Mouse (Mus musculus) ES-E14 (cell line): ENCODE measurements at regions not wholly inside any gene's neighbourhood (a gene's known extent, or its start where the extent isn't known, plus 50 kb on each side); places are given as distances from the start of the nearest gene placed in this dataset.

Source experiments
- DNase-seq: peaks from one replicate; pipeline ENCODE4 v3.0.0-alpha.2; 2013; ENCODE audit warnings: low read depth, low spot score
- H3K27ac ChIP-seq: 2 replicates; pipeline ENCODE4 v1.5.1; 2012; ENCODE audit warnings: low read depth, mild to moderate bottlenecking, low read length, moderate library complexity, mixed read lengths; ENCODE audit not compliant: poor library complexity, insufficient read depth, severe bottlenecking
- H3K36me3 ChIP-seq: 2 replicates; pipeline ENCODE4 v1.6.1; 2012; ENCODE audit warnings: mild to moderate bottlenecking, low read length, moderate library complexity, mixed read lengths; ENCODE audit not compliant: control insufficient read depth, poor library complexity, insufficient read depth, severe bottlenecking
- H3K4me1 ChIP-seq, 2 experiments: fragments of 150-350 bp in 1 of 2; sonication (generic) in 1 of 2; 2 replicates each; pipeline ENCODE4 v1.6.1; 2012; ENCODE audit warnings: low read length in 2 of 2, mild to moderate bottlenecking in 1 of 2, mixed read lengths in 1 of 2; ENCODE audit not compliant: control insufficient read depth in 2 of 2, insufficient read depth in 2 of 2, poor library complexity in 1 of 2
- H3K4me3 ChIP-seq, 2 experiments: fragments of 150-350 bp in 1 of 2; sonication (generic) in 1 of 2; 2 replicates each; pipeline ENCODE4 v1.5.1; 2012; ENCODE audit warnings: low read length in 2 of 2, low read depth in 1 of 2, mild to moderate bottlenecking in 1 of 2, mixed read lengths in 1 of 2; ENCODE audit not compliant: insufficient read depth in 1 of 2, poor library complexity in 1 of 2, severe bottlenecking in 1 of 2
- H3K9ac ChIP-seq: 2 replicates; pipeline ENCODE4 v1.6.1; 2012; ENCODE audit warnings: low read depth, mild to moderate bottlenecking, low read length, mixed read lengths; ENCODE audit not compliant: poor library complexity, insufficient read depth, severe bottlenecking
- H3K9me3 ChIP-seq: fragments of 150-350 bp; sonication (generic); 2 replicates; pipeline ENCODE4 v1.6.1; 2012; ENCODE audit warnings: low read depth, mild to moderate bottlenecking, low read length; ENCODE audit not compliant: control insufficient read depth, insufficient read depth
- CHD2 ChIP-seq: IDR thresholded peaks from 2 replicates; pipeline ENCODE4 v1.6.1; 2014; ENCODE audit warnings: mild to moderate bottlenecking, low read depth, low read length, inconsistent platforms
- HCFC1 ChIP-seq: IDR thresholded peaks from 2 replicates; pipeline ENCODE4 v1.6.1; 2012; ENCODE audit warnings: low read length, inconsistent platforms, borderline replicate concordance; ENCODE audit not compliant: insufficient read depth
- MAFK ChIP-seq: IDR thresholded peaks from 2 replicates; pipeline ENCODE4 v1.6.1; 2014; ENCODE audit warnings: mild to moderate bottlenecking, low read depth, low read length, inconsistent platforms; ENCODE audit not compliant: insufficient read depth
- ZC3H11A ChIP-seq: IDR thresholded peaks from 2 replicates; pipeline ENCODE4 v1.6.1; 2012; ENCODE audit warnings: low read depth, mild to moderate bottlenecking, inconsistent platforms, low read length, borderline replicate concordance
- ZNF384 ChIP-seq: IDR thresholded peaks from 2 replicates; pipeline ENCODE4 v1.6.1; 2012; ENCODE audit warnings: low read depth, low read length, inconsistent platforms
- in situ Hi-C, 2 experiments: fragments of 600-800 bp; cut with MboI; formaldehyde crosslinking; loops; one replicate each; pipeline ENCODE4 v1.15.1; 2025; ENCODE audit warnings: low sequenced_read_pairs in 2 of 2, inconsistent platforms in 1 of 2; ENCODE audit not compliant: unreplicated experiment in 2 of 2

DNA sequence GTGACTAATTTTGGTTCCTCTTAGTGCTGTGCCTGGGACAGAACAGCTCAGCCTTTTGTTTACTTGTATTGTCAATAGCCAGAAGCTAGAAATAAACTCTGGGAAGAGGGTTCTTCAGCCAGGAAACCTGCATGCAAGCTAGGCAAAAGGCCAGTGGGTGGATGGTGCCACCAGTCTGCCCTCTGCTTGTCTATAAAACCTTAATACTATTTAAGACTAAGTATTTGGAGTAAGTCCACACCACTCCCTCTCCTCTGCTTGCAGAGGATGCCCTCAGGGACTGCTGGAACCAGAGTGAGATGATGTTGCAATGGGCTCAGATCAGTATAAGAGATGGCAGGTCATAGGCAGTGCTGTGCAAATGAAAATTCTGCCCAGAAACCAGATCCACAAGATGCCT lies 53.5 kb upstream of the Nampt start:
- H3K27ac ChIP-seq: no peak overlapping the region
- H3K9ac ChIP-seq: no peak overlapping the region
- DNase-seq: no peak
- H3K4me3 ChIP-seq: no peak overlapping the region
- no peaks in the 10 kb centered on the region for H3K9me3 ChIP-seq
- in situ Hi-C loops: no loop called here
- TF ChIP-seq MAFK: no peak
- TF ChIP-seq HCFC1: no peak
- TF ChIP-seq ZC3H11A: no peak
- no peak for TF ChIP-seq CHD2
- TF ChIP-seq ZNF384: no peak
- no peaks in the 10 kb centered on the region for H3K4me1 ChIP-seq
- H3K36me3 ChIP-seq: no peaks in the 10 kb centered on the region

DNA sequence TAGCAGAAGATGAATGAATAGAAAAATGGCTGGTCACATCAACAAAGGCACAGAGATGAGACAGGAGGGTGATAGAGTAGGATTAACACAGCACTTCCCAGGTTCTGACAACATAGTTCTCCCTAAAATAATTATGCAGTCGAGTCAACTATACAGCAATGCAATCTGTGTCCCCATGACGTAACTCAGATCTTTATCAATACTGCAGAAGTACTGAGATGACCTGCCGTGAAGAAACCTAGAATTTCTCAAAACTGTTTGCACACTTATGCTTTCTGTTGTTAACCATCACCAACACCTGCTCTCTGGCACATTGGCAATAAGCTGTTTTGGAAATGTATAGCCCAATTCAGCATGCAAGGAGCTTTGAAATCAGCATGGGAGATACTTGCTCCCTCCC lies 52.8 kb upstream of the Nampt start:
- Histone ChIP-seq H3K9ac (no peak overlapping the region), H3K9me3 (no peaks in the 10 kb centered on the region), H3K36me3 (no peaks in the 10 kb centered on the region), H3K4me1 (no peaks in the 10 kb centered on the region), H3K27ac (no peak overlapping the region), H3K4me3 (no peak overlapping the region)
- TF ChIP-seq ZNF384: no peak
- no peak for TF ChIP-seq CHD2
- no peak for TF ChIP-seq HCFC1
- no peak for TF ChIP-seq ZC3H11A
- TF ChIP-seq MAFK: no peak
- in situ Hi-C loops: no loop called here
- no peak for DNase-seq

DNA sequence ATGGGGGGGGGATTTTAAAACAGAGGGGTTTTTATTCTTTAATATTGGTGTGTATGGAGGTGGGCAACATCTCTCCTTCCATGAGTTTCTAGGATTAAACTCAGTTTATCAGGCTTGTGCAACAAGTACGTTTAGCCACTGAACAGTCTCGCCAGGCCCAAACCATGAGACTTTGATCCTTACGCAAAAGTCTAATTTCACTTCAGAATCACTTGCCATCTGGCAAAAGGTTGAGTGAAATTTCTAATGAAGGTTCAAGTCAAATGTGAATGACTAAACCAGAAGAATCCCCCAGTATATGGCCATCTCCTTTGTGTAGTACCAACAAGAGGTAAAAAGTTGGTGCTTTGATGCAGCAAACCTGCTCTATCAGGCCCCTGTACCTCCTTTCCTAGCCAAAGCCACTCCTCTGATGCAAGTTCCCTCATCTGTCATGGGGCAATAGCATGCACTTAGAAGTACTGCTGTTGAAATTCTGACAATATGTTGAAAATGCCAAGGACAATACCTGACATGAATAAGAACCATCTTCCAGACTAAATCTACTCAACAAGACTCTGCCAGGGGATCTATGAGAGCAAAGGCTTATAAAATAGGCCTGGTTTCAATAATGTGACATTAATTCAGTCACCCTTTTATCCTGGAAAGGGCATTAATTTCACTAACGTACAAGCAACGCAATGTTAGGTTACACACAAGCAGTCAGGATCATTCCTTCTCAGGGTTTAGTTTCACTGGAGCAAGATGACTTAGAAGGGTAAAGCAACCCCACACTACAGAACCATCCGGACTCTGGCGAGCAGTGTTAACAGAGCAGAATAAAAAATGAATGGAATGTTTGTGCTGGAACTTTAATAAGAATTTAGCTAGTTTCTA lies 51.9 kb upstream of the Nampt start:
- no peaks in the 10 kb centered on the region for H3K9me3 ChIP-seq
- H3K4me3 ChIP-seq: no peak overlapping the region
- no peaks in the 10 kb centered on the region for H3K36me3 ChIP-seq
- no peaks in the 10 kb centered on the region for H3K4me1 ChIP-seq
- no peak overlapping the region for H3K27ac ChIP-seq
- no peak overlapping the region for H3K9ac ChIP-seq
- no peak for DNase-seq
- in situ Hi-C loops: no loop called here
- TF ChIP-seq CHD2: no peak
- TF ChIP-seq ZC3H11A: no peak
- no peak for TF ChIP-seq MAFK
- TF ChIP-seq HCFC1: no peak
- no peak for TF ChIP-seq ZNF384

DNA sequence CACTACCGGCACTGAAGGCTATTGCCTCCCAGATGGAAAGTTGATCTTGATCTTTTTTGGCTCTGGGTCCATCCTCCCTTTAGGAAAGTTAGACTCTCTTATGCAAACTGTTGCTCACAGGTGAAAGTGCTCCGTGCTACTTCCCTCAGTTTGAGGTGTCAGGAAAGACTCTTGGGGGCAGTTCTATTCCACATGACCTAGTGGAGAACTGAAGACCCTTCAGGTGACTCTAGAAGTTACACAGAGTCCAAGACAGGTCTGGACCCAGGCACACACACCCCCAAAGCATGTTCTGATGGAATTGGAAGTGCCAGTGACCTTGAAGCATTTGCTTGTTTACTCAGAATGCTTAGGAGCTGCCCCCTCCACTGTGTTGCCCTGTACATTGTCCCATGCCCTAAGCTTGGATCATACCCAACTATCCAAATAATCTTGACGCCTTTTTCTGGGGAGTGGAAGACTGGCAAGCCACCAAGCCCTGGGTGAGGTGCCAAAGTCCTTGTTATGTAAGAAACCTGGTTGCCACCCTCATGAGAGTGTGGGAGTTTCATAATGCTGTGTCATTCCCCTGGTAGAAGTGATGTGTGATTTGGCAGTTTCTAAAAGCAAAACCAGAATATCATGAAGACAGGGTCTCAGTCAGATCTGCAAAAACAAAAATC lies 51.1 kb upstream of the Nampt start:
- TF ChIP-seq CHD2 (no peak), HCFC1 (no peak), ZC3H11A (no peak), MAFK (no peak), ZNF384 (no peak)
- in situ Hi-C loops: no loop called here
- DNase-seq: no peak

More for the DNA sequence above, 51.1 kb upstream of the Nampt start:
- Histone ChIP-seq H3K4me3 (no peak overlapping the region), H3K9ac (no peak overlapping the region), H3K4me1 (no peaks in the 10 kb centered on the region), H3K27ac (no peak overlapping the region), H3K9me3 (no peaks in the 10 kb centered on the region), H3K36me3 (no peaks in the 10 kb centered on the region)
